Mouse (Mus musculus): ENCODE results near the gene Adcy5.
A peak's percentile ranks its signal among the peaks of the same experiment; 100 is the strongest.

The Adcy5 gene

GRCm38 (mm10) chr16:35154641-35155390 lies at the start of gene Adcy5:
TSS of gene Adcy5 (plus strand) at chr16:35154877.
- DNase-seq, result no peak

GRCm38 (mm10) chr16:35107985-35108384 lies 46.7 kb upstream of the Adcy5 start:
- DNase-seq, result no peak

- DNase-seq, result no peak
These were observed 45.5 kb upstream of the Adcy5 start for GRCm38 (mm10) chr16:35109156-35109555.

- DNase-seq, result no peak
These were observed 44.9 kb upstream of the Adcy5 start for GRCm38 (mm10) chr16:35109656-35110291.

- DNase-seq, result peak; percentile 44 to 83
These were observed 44.1 kb upstream of the Adcy5 start for GRCm38 (mm10) chr16:35110410-35111142.

- DNase-seq, result no peak
These were observed 43.5 kb upstream of the Adcy5 start for GRCm38 (mm10) chr16:35111143-35111620.

GRCm38 (mm10) chr16:35113496-35113895 lies 41.2 kb upstream of the Adcy5 start:
- no peak for DNase-seq

- DNase-seq, result no peak
These were observed 38.2 kb upstream of the Adcy5 start for GRCm38 (mm10) chr16:35116328-35116956.

- DNase-seq, result no peak
These were observed 37.2 kb upstream of the Adcy5 start for GRCm38 (mm10) chr16:35117436-35117835.

- DNase-seq, result no peak
These were observed 34.1 kb upstream of the Adcy5 start for GRCm38 (mm10) chr16:35120603-35121002.

- no peak for DNase-seq
These were observed 27.4 kb upstream of the Adcy5 start for GRCm38 (mm10) chr16:35127270-35127669.

GRCm38 (mm10) chr16:35130172-35130571 lies 24.5 kb upstream of the Adcy5 start:
- DNase-seq, result no peak

GRCm38 (mm10) chr16:35139416-35139815 lies 15.3 kb upstream of the Adcy5 start:
- DNase-seq, result no peak

- DNase-seq, result no peak
These were observed 14.6 kb upstream of the Adcy5 start for GRCm38 (mm10) chr16:35139873-35140619.

GRCm38 (mm10) chr16:35140620-35140975 lies 14.1 kb upstream of the Adcy5 start:
- DNase-seq, result no peak

GRCm38 (mm10) chr16:35141839-35142238 lies 12.8 kb upstream of the Adcy5 start:
- DNase-seq, result no peak

- DNase-seq, result no peak
These were observed 8.5 kb upstream of the Adcy5 start for GRCm38 (mm10) chr16:35146153-35146552.

- DNase-seq, result no peak
These were observed 1.4 kb upstream of the Adcy5 start for GRCm38 (mm10) chr16:35153146-35153755.

- DNase-seq, result no peak
These were observed 434 bp upstream of the Adcy5 start for GRCm38 (mm10) chr16:35154245-35154640.

- DNase-seq, result peak in 1 of 2 experiments; percentile 20
These were observed 971 bp downstream of the Adcy5 start for GRCm38 (mm10) chr16:35155391-35156305.

GRCm38 (mm10) chr16:35156306-35156695 lies 1.6 kb downstream of the Adcy5 start:
- DNase-seq, result peak in 1 of 2 experiments; percentile 48

Measured in kidney, adult 8-10 months (tissue).